Mouse (Mus musculus) ES-Bruce4 (cell line): ENCODE results near the gene Rcbtb2. TPM values are rescaled to one million over a fixed set of nuclear protein-coding genes. Genes with fewer than 3 reads are reported as not detected.
"Not testable (repeated sequence)": the region's sequence is repeated elsewhere in the genome, so short reads cannot be mapped to it uniquely, and the experiment has no call there.

Source experiments
- H3K27ac ChIP-seq: 2 replicates; pipeline ENCODE4 v1.5.1; 2012; ENCODE audit warnings: low read length, inconsistent platforms; ENCODE audit not compliant: insufficient read depth
- H3K27me3 ChIP-seq: 2 replicates; pipeline ENCODE4 v1.6.1; 2012; ENCODE audit warnings: mild to moderate bottlenecking, low read length, inconsistent platforms; ENCODE audit not compliant: control insufficient read depth, poor library complexity, insufficient read depth, severe bottlenecking
- H3K36me3 ChIP-seq: 2 replicates; pipeline ENCODE4 v1.6.1; 2012; ENCODE audit warnings: inconsistent platforms, mild to moderate bottlenecking, low read length, moderate library complexity; ENCODE audit not compliant: control insufficient read depth, poor library complexity, insufficient read depth, severe bottlenecking
- H3K4me1 ChIP-seq: one replicate; pipeline ENCODE4 v1.8.1; 2011; ENCODE audit warnings: low read length; ENCODE audit not compliant: control insufficient read depth, insufficient read depth
- H3K4me3 ChIP-seq: 2 replicates; pipeline ENCODE4 v1.5.1; 2011; ENCODE audit warnings: low read depth, mild to moderate bottlenecking, low read length
- H3K9ac ChIP-seq: 2 replicates; pipeline ENCODE4 v1.6.1; 2012; ENCODE audit warnings: low read depth, mild to moderate bottlenecking, inconsistent platforms; ENCODE audit not compliant: poor library complexity, severe bottlenecking
- H3K9me3 ChIP-seq: replicated peaks from 2 replicates; pipeline ENCODE4 v1.6.1; 2012; ENCODE audit warnings: mild to moderate bottlenecking, low read length, inconsistent platforms; ENCODE audit not compliant: control insufficient read depth, poor library complexity, insufficient read depth, severe bottlenecking
- CTCF ChIP-seq: IDR thresholded peaks from one replicate; pipeline ENCODE4 v1.8.1; 2011; ENCODE audit warnings: low read depth, low read length
- EP300 ChIP-seq: IDR thresholded peaks from 2 replicates; pipeline ENCODE4 v1.6.1; 2011; ENCODE audit warnings: low read depth, low read length; ENCODE audit not compliant: insufficient read depth
- POLR2A ChIP-seq: IDR thresholded peaks from one replicate; pipeline ENCODE4 v1.8.1; 2011; ENCODE audit warnings: low read length; ENCODE audit not compliant: insufficient read depth
- polyA plus RNA-seq: library from polyadenylated mRNA; stranded (reverse); fragments of >200 nt; gene quantifications from 2 replicates; pipeline ENCODE4 v1.2.4, GENCODE M21; 2011; ENCODE audit warnings: low read depth; ENCODE audit not compliant: missing spikeins, insufficient read depth, insufficient read length

The Rcbtb2 gene
- polyA plus RNA-seq, 1 experiment = 74.1 TPM

DNA sequence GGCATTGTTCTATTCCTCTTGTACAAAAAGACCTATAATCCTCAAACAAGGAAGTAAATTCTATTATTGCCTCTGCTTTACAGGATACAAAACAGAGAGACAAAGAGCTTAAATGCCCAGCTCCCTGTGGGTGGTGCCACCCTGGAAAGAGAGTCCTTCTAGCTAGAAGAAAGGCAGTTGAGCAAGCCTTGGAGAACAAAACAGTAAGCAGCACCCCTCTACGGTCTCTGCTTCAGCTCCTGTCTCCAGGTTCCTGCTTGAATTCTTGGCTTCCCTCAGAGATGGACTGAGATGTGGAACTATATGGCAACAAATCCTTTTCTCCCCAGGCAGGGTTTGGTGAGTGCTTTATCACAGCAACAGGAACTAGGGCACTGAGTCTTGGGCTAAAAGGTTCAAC lies 11.7 kb upstream of the Rcbtb2 start:
- Histone ChIP-seq H3K27me3 (no peaks in the 10 kb centered on the region), H3K27ac (no peak overlapping the region), H3K4me3 (no peak overlapping the region), H3K4me1 (no peaks in the 10 kb centered on the region), H3K9ac (no peak overlapping the region), H3K36me3 (no peaks in the 10 kb centered on the region), H3K9me3 (peaks cover 3% of the 10 kb centered on the region; the same call in 1 of the 2 replicates)
- TF ChIP-seq POLR2A (no peak), EP300 (no peak), CTCF (no peak)

DNA sequence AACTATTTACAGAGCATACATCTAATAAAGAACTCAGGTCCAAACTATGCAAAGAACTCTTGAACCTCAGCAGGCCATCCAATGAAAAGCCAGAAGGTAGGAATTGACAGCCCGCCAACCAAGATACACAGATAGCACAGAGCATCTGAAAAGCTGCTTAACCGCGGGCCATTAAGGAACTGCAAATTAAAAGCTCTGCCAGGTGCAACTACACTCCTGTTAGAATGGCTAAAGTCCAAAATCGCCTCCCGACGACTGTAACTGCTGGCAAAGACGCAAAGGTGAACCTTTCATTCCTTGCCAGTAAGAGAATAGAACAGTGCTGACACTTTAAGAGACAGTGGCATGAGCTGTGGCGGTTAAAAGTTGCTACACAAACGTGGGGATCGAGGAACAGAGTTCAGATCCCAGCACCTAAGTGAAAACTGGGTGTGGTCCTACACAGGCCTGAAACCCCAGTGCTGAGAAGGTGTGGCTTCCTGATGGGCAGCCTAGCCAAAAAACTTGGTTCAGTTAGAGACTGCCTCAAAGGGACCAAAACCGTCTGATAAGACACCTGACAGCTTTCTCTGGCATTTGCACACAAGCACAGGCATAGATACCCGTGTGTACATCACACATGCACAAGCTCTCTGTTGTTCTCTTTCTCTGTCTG lies 10.5 kb upstream of the Rcbtb2 start:
- no peak overlapping the region for H3K9ac ChIP-seq
- H3K4me3 ChIP-seq = no peak overlapping the region
- no peak for TF ChIP-seq EP300
- no peak for TF ChIP-seq POLR2A
- no peak for TF ChIP-seq CTCF
- H3K9me3 ChIP-seq = peaks cover 3% of the 10 kb centered on the region; the same call in 1 of the 2 replicates
- H3K27ac ChIP-seq = no peak overlapping the region
- no peaks in the 10 kb centered on the region for H3K36me3 ChIP-seq
- H3K27me3 ChIP-seq = no peaks in the 10 kb centered on the region
- no peaks in the 10 kb centered on the region for H3K4me1 ChIP-seq

GRCm38 (mm10) chr14:73114952-73115351 lies 7.9 kb upstream of the Rcbtb2 start:
- H3K27me3 ChIP-seq, H3K9ac ChIP-seq, H3K9me3 ChIP-seq, H3K36me3 ChIP-seq, H3K27ac ChIP-seq, H3K4me1 ChIP-seq, H3K4me3 ChIP-seq: not testable (repeated sequence)

DNA sequence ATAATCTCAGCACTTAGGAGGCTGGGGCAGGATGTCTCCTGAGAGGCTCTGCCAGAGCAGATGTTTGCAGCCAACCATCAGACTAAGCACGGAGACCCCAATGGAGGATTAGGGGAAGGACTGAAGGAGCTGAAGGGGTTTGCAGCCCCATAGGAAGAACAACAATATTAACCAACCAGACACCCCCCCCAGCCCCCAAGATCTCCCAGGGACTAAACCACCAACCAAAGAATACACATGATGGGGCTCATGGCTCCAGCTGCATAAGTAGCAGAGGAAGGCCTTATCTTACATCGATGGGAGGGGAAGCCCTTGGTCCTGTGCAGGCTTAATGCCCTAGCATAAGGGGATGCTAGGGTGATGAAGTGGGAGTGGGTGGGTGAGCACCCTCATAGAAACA lies 6.5 kb upstream of the Rcbtb2 start:
- TF ChIP-seq EP300 (no peak), POLR2A (no peak), CTCF (no peak)

GRCm38 (mm10) chr14:73116938-73117337 lies 5.9 kb upstream of the Rcbtb2 start:
- H3K9ac ChIP-seq = no peak overlapping the region; the same call in 1 of the 2 replicates
- no peaks in the 10 kb centered on the region for H3K36me3 ChIP-seq
- H3K27me3 ChIP-seq = no peaks in the 10 kb centered on the region
- H3K4me3 ChIP-seq = no peak overlapping the region
- TF ChIP-seq EP300 (no peak), CTCF (no peak), POLR2A (no peak)
- H3K4me1 ChIP-seq = peaks cover 2% of the 10 kb centered on the region
- no peak overlapping the region for H3K27ac ChIP-seq
- H3K9me3 ChIP-seq = no peaks in the 10 kb centered on the region

More for the DNA sequence above, 6.5 kb upstream of the Rcbtb2 start:
- H3K27ac ChIP-seq = no peak overlapping the region
- H3K9ac ChIP-seq = no peak overlapping the region
- H3K36me3 ChIP-seq = no peaks in the 10 kb centered on the region
- no peak overlapping the region for H3K4me3 ChIP-seq
- H3K27me3 ChIP-seq = no peaks in the 10 kb centered on the region
- H3K9me3 ChIP-seq = no peaks in the 10 kb centered on the region
- peaks cover 2% of the 10 kb centered on the region for H3K4me1 ChIP-seq

GRCm38 (mm10) chr14:73117411-73118392 lies 5.1 kb upstream of the Rcbtb2 start:
- no peaks in the 10 kb centered on the region for H3K9me3 ChIP-seq
- peaks cover 2% of the 10 kb centered on the region for H3K4me1 ChIP-seq
- no peak overlapping the region for H3K27ac ChIP-seq
- H3K9ac ChIP-seq = no peak overlapping the region
- no peaks in the 10 kb centered on the region for H3K27me3 ChIP-seq
- H3K4me3 ChIP-seq = no peak overlapping the region
- H3K36me3 ChIP-seq = no peaks in the 10 kb centered on the region
- TF ChIP-seq CTCF = no peak
- no peak for TF ChIP-seq EP300
- TF ChIP-seq POLR2A = no peak
